Mouse (Mus musculus): ENCODE measurements around the gene Clstn3. TPM values are rescaled to one million over a fixed set of nuclear protein-coding genes. Genes with fewer than 3 reads are reported as not detected.
"Not testable (repeated sequence)": the region's sequence is repeated elsewhere in the genome, so short reads cannot be mapped to it uniquely, and the experiment has no call there.

The Clstn3 gene
- polyA plus RNA-seq, 1 experiment from 2014 or later: 2.7 TPM

GRCm38 (mm10) chr6:124446024-124446423 lies 18.6 kb downstream of the Clstn3 start:
- ATAC-seq (ENCODE audit: borderline replicate concordance, extremely low read depth, low FRiP score, low TSS enrichment): no peak
- Histone ChIP-seq H3K4me1 (no peaks in the 10 kb centered on the region), H3K36me3 (no peaks in the 10 kb centered on the region), H3K9me3 (no peaks in the 10 kb centered on the region), H3K9ac (no peak overlapping the region), H3K27me3 (no peaks in the 10 kb centered on the region), H3K4me3 (no peak overlapping the region), H3K27ac (no peak overlapping the region), H3K4me2 (no peak overlapping the region)
- 86% methylated on average over 2 of the region's 2 CpGs for WGBS

DNA sequence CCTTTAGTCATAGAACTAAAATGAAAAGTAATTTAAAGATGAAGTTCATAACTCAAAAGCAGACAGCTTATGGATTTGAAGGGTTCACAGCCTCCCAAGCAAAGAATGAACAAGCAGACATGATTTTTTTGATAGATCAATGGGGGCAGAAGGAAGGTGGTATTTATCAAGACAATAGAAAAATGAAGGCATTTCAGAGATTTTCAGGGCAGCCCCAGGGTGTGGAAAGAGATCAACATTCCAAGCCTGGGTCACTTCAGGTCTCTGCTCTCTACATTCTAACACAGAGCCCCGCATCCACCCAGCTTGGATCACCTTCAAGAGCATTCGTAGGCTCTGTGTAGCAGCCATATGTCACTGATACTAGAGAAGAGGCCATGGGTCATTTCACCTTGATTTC lies 21.3 kb downstream of the Clstn3 start:
- H3K4me1 ChIP-seq: no peaks in the 10 kb centered on the region

GRCm38 (mm10) chr6:124436245-124436644 lies 28.3 kb downstream of the Clstn3 start:
- H3K36me3 ChIP-seq: no peaks in the 10 kb centered on the region
- H3K9ac ChIP-seq: no peak overlapping the region
- no peaks in the 10 kb centered on the region for H3K4me1 ChIP-seq
- H3K27ac ChIP-seq: no peak overlapping the region
- no peaks in the 10 kb centered on the region for H3K27me3 ChIP-seq
- 72% methylated on average over 7 of the region's 7 CpGs for whole genome bisulfite sequencing
- no peak overlapping the region for H3K4me3 ChIP-seq
- H3K9me3 ChIP-seq: no peaks in the 10 kb centered on the region
- ATAC-seq (ENCODE audit: borderline replicate concordance, extremely low read depth, low FRiP score, low TSS enrichment): no peak
- H3K4me2 ChIP-seq: no peak overlapping the region

More for the DNA sequence above, 21.3 kb downstream of the Clstn3 start:
- Histone ChIP-seq H3K4me3 (no peak overlapping the region), H3K27me3 (no peaks in the 10 kb centered on the region), H3K9ac (no peak overlapping the region), H3K36me3 (no peaks in the 10 kb centered on the region), H3K27ac (no peak overlapping the region), H3K4me2 (no peak overlapping the region), H3K9me3 (no peaks in the 10 kb centered on the region)
- ATAC-seq (ENCODE audit: borderline replicate concordance, extremely low read depth, low FRiP score, low TSS enrichment): no peak
- 79% methylated on average over 2 of the region's 2 CpGs for WGBS

GRCm38 (mm10) chr6:124435173-124435572 lies 29.4 kb downstream of the Clstn3 start:
- H3K4me2 ChIP-seq: no peak overlapping the region
- no peak overlapping the region for H3K27ac ChIP-seq
- no peak overlapping the region for H3K9ac ChIP-seq
- ATAC-seq (ENCODE audit: borderline replicate concordance, extremely low read depth, low FRiP score, low TSS enrichment): no peak
- H3K4me3 ChIP-seq: no peak overlapping the region
- no peaks in the 10 kb centered on the region for H3K27me3 ChIP-seq
- H3K9me3 ChIP-seq: no peaks in the 10 kb centered on the region
- no peaks in the 10 kb centered on the region for H3K4me1 ChIP-seq
- no peaks in the 10 kb centered on the region for H3K36me3 ChIP-seq
- 59% methylated on average over 5 of the region's 5 CpGs for WGBS

DNA sequence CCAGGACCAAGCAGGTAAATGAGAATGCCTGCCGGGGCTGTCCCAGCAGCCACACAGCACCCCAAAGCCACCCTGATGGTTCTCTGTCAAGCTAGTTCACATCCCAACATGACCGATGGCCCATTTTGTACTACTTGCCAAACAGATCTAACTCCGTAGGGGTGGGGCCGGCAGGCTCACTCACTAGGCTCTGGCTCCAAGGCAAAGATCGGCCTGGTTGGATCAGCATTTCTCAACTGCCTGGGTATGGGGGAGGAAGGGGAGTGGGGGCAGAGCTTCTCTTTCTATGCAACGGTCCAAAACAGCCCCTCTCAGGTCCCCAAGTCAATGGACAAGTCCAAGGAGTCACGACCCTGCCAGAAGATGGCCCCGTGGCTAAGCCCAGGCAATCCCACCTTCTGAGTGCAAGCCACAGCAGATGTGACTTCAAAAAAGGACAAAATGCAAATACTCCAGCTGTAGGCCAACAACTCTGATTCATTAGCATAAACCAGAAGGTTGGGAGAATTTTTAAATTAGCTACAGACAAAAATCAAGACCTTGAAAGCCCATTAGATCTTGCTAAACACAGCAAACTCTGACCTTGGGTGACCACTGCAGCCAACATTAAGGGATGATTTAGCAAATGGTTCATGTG lies 30.8 kb downstream of the Clstn3 start:
- Histone ChIP-seq H3K4me1 (no peaks in the 10 kb centered on the region), H3K4me3 (no peak overlapping the region), H3K27me3 (no peaks in the 10 kb centered on the region), H3K4me2 (no peak overlapping the region), H3K36me3 (no peaks in the 10 kb centered on the region), H3K9me3 (no peaks in the 10 kb centered on the region), H3K9ac (no peak overlapping the region), H3K27ac (no peak overlapping the region)
- 82% methylated on average over 8 of the region's 8 CpGs for WGBS
- no peak for ATAC-seq (ENCODE audit: borderline replicate concordance, extremely low read depth, low FRiP score, low TSS enrichment)

DNA sequence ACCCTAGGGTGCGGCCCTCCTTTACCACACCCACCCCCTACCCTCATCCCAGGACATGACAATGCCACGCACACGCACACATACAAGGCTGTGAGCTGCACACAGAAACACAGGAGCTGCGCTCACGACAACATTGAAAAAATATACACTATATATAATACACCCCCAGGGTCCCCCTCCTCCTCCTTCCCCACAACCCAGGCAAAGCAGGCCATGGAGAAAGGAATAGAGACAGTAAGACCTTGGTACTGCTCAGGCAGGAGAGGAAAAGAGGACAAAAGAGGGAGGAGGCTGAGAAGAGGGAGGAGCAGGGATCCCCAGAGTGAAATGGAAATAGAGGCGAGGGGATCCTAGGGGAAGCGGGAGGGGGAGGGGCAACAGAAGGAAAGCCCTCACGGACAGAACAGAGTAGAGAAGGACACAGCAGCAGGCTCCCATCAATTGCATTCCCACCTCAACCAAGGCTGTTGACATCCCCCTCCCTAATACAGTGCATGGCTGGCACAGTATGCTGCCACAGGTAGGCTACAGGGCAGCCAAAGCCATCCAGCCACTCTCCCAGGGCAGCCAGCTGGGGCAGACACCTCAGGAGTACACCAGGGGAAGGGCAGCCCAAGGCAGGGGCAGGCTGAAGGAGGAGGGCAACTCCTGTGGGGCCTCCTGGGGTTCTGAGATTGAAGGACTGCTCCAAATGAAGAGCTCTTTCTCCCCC lies 33.7 kb downstream of the Clstn3 start:
- ATAC-seq (ENCODE audit: borderline replicate concordance, extremely low read depth, low FRiP score, low TSS enrichment): no peak
- Histone ChIP-seq H3K9ac (no peak overlapping the region), H3K27ac (no peak overlapping the region), H3K36me3 (no peaks in the 10 kb centered on the region), H3K9me3 (no peaks in the 10 kb centered on the region), H3K4me3 (no peak overlapping the region), H3K4me2 (no peak overlapping the region), H3K27me3 (no peaks in the 10 kb centered on the region), H3K4me1 (no peaks in the 10 kb centered on the region)
- 51% methylated on average over 8 of the region's 8 CpGs for WGBS

GRCm38 (mm10) chr6:124430379-124430778 lies 34.2 kb downstream of the Clstn3 start:
- no peak for ATAC-seq (ENCODE audit: borderline replicate concordance, extremely low read depth, low FRiP score, low TSS enrichment)
- no peaks in the 10 kb centered on the region for H3K27me3 ChIP-seq
- 75% methylated on average over 3 of the region's 3 CpGs for WGBS

DNA sequence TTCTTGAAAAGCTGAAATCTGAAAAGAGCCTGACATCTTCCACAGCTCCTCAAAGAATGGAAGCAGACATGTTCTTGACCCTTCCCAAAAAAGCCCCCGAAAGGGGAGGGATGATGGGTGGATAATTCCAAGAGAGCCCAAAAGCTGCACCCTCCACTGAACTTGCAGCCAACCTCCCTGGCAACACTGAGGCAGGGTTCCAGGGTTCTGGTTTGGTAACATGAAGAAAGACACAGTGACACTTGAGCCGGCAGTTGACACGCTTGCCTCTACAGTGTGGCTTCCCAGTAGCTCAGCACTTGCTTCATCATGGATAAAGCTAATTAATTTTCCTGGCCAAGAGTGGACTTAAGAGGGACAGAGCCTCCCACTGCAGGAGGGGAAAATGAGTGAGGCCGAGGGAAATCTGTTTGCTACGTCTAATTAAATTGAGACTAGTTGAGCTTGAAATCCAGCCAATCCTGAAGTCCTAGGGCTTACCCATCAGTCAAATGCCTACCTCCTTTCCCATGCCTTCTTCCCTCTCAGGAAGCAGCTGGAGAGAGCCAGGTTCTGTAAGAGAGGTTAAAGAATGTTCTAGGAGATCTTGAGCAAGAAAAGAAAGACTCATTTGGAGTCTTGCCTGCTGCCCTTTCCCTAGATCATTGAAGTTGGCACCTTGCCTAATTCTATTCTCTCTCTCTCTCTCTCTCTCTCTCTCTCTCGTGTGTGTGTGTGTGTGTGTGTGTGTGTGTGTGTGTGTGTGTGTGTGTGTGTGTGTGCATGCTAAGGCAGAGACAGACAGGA lies 36.6 kb downstream of the Clstn3 start:
- Histone ChIP-seq H3K4me1 (no peaks in the 10 kb centered on the region), H3K27me3 (no peaks in the 10 kb centered on the region), H3K9me3 (no peaks in the 10 kb centered on the region), H3K4me3 (no peak overlapping the region), H3K36me3 (no peaks in the 10 kb centered on the region), H3K4me2 (no peak overlapping the region), H3K27ac (no peak overlapping the region), H3K9ac (no peak overlapping the region)
- ATAC-seq (ENCODE audit: borderline replicate concordance, extremely low read depth, low FRiP score, low TSS enrichment): no peak
- 49% methylated on average over 5 of the region's 6 CpGs for WGBS

More at GRCm38 (mm10) chr6:124430379-124430778, 34.2 kb downstream of the Clstn3 start:
- H3K9ac ChIP-seq: no peak overlapping the region
- no peak overlapping the region for H3K4me2 ChIP-seq
- H3K36me3 ChIP-seq: no peaks in the 10 kb centered on the region
- H3K9me3 ChIP-seq: no peaks in the 10 kb centered on the region
- H3K4me1 ChIP-seq: no peaks in the 10 kb centered on the region
- no peak overlapping the region for H3K4me3 ChIP-seq
- no peak overlapping the region for H3K27ac ChIP-seq

DNA sequence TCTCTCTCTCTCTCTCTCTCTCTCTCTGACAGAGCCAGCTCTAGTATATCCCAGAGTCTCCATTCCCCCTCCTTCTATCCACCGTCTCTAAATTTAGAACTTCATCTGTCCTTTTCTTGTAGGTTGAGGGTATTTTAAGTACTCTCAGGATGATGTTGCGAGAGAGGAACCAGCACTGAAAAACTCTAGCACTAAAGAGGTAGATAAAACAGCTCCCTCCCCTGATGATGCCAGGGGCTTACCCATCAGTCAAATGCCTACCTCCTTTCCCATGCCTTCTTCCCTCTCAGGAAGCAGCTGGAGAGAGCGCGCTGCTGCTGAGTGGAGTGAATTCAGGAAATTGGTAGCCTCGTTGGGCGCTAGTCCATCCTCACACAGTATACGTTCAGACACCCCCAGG lies 37.3 kb downstream of the Clstn3 start:
- Histone ChIP-seq H3K9ac (no peak overlapping the region), H3K4me2 (no peak overlapping the region), H3K9me3 (no peaks in the 10 kb centered on the region), H3K36me3 (no peaks in the 10 kb centered on the region), H3K4me3 (no peak overlapping the region), H3K27ac (no peak overlapping the region), H3K27me3 (no peaks in the 10 kb centered on the region), H3K4me1 (no peaks in the 10 kb centered on the region)
- 63% methylated on average over 7 of the region's 7 CpGs for WGBS
- no peak for ATAC-seq (ENCODE audit: borderline replicate concordance, extremely low read depth, low FRiP score, low TSS enrichment)

DNA sequence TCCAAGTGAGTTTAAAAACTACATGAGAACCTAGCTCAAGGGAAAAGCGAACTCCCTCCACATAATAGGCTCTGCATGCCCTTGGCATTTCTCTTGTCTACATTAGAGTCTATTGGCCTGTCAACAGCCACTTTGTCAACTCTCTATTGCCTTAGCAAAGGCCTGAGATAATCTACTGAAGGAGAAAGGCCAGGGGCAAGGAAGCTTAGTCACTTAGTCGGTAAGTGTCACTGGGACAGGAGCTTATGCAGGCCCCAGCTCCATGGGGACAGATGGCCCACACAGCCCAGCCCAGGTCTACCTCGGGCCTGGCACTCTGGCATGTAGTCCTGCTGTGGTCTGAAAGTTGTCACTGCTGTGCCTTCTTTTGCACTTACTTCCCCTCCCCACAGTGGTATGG lies 38.0 kb downstream of the Clstn3 start:
- Histone ChIP-seq H3K27me3 (no peaks in the 10 kb centered on the region), H3K27ac (no peak overlapping the region), H3K9me3 (no peaks in the 10 kb centered on the region), H3K36me3 (no peaks in the 10 kb centered on the region), H3K4me2 (no peak overlapping the region), H3K9ac (no peak overlapping the region), H3K4me3 (no peak overlapping the region), H3K4me1 (no peaks in the 10 kb centered on the region)
- no peak for ATAC-seq (ENCODE audit: borderline replicate concordance, extremely low read depth, low FRiP score, low TSS enrichment)
- 40% methylated on average over 3 of the region's 3 CpGs for WGBS

GRCm38 (mm10) chr6:124425523-124425922 lies 39.1 kb downstream of the Clstn3 start:
- no peaks in the 10 kb centered on the region for H3K9me3 ChIP-seq
- H3K36me3 ChIP-seq: no peaks in the 10 kb centered on the region
- no peaks in the 10 kb centered on the region for H3K4me1 ChIP-seq
- no peak overlapping the region for H3K4me3 ChIP-seq
- H3K9ac ChIP-seq: no peak overlapping the region
- H3K27ac ChIP-seq: no peak overlapping the region
- no peaks in the 10 kb centered on the region for H3K27me3 ChIP-seq
- WGBS: 64% methylated on average over 6 of the region's 6 CpGs
- ATAC-seq (ENCODE audit: borderline replicate concordance, extremely low read depth, low FRiP score, low TSS enrichment): no peak
- H3K4me2 ChIP-seq: no peak overlapping the region

DNA sequence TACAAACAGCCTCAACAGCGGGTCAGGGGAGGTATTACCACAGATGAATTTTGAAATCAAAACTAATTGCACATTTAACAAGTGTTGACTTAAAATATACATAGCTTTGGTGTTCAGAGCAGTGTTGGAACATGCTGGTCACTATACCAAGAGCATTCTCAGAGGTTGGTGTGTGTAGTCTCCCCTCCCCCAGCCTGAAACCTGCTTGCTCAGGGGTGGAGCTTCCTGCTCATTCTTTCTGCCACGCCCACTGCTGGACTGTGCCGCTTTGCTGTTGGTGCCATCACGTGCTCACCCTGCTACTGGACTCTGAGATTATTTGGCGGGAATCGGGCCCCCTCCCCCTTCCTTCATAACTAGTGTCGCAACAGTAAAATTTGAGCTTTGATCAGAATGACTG lies 39.6 kb downstream of the Clstn3 start:
- WGBS: 44% methylated on average over 7 of the region's 7 CpGs

More for the DNA sequence above, 39.6 kb downstream of the Clstn3 start:
- not testable (repeated sequence) for ATAC-seq (ENCODE audit: borderline replicate concordance, extremely low read depth, low FRiP score, low TSS enrichment); H3K4me3 ChIP-seq; H3K9me3 ChIP-seq; H3K36me3 ChIP-seq; H3K27me3 ChIP-seq; H3K27ac ChIP-seq; H3K4me1 ChIP-seq; H3K9ac ChIP-seq; H3K4me2 ChIP-seq

Data from lung, embryonic 15.5 days (tissue).